Mouse (Mus musculus) gastrocnemius, postnatal 36 days (tissue): ENCODE data around the gene Bnc2. TPM values are rescaled to one million over a fixed set of nuclear protein-coding genes. Genes with fewer than 3 reads are reported as not detected.

Experiments used
- DNase-seq, 2 experiments: peaks; one replicate each; pipeline ENCODE4 v3.0.0; 2022
- intact Hi-C: fragments of 180-260 bp; cut with DNase I; formaldehyde crosslinking; loops from one replicate; pipeline ENCODE4 v1.15.1; 2025
- long read RNA-seq, 2 experiments: library from polyadenylated mRNA; stranded (forward); transcript quantifications; one replicate each; pipeline ENCODE4 v2.0.0; 2021
- total RNA-seq, 2 experiments: library from RNA; stranded (reverse); gene quantifications; 2 replicates each; pipeline ENCODE4 v1.2.3; 2021

Gene Bnc2
- 1 to 10 TPM; 3.6 to 4.4 TPM for total RNA-seq
- long read RNA-seq, experiment 1 = 0 reads
- long read RNA-seq, experiment 2 = 0 reads

DNA sequence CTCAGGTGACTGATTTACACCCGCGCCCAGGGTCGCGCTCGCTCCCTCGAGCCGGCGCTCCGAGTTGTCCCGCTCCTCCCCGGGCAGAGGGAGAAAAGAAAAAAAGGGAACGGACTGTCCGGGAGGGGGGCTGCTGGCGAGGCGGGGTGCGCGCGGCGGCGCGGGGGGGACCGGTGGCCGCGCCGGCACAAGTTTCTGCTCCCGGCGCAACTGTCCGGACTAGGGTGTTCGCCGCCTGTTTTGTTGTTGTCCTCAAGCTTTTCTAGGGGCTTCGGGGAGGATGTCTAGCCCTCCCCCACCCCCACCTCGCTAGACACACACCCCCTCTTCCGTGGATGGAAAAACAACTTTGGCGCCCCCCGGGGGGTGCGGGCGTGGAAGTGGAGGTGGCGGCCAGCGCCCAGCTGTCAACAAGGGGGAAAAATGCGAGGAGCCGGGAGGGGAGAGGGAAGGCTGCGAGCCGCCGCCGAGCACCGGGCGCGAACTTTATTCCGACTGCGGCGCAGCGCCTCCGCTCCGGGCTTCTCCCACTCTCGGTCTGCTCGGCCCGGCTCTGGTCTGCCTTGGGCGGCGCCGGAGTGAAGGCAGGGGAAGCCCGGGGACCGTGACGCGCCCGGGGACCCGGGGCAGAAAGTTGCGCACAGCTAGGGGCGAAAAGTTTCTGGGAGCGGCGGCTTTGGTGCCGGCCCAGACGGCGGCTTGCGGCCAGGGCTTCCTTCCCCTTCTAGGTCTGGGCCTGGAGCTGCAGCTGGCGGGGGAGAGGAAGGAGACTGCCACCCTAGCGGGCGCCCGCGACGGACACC is at the start of gene Bnc2:
Gene Bnc2 (minus strand): TSS at position 105 of the 803 bp plus-strand sequence.
- peak; percentile 50 to 61 for DNase-seq
- intact Hi-C loops = loop anchor here (5.0 kb wide), 1 partner anchor 128 kb away; no protein-coding TSS in a partner anchor

DNA sequence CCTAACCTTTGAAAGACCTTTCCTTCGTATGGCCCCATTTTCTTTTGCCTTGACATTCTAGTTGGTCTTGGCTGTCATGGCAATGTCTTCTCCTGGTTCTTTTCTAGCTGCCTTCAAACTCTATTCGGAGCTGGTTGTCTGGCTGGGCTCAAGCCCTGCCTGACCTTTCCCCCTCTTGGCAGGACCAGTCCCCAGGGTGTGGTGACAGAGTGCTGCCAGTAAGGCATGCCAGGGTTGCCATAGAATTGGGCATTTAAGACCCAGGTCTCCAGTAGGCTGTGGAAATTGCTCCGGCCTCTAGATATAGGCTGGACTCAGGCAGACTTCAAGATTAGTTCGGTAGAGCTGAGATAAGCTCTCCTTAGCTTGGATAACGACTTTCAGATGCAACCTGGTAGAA is 32.9 kb upstream of the Bnc2 start:
- no peak for DNase-seq
- intact Hi-C loops = no loop called here

DNA sequence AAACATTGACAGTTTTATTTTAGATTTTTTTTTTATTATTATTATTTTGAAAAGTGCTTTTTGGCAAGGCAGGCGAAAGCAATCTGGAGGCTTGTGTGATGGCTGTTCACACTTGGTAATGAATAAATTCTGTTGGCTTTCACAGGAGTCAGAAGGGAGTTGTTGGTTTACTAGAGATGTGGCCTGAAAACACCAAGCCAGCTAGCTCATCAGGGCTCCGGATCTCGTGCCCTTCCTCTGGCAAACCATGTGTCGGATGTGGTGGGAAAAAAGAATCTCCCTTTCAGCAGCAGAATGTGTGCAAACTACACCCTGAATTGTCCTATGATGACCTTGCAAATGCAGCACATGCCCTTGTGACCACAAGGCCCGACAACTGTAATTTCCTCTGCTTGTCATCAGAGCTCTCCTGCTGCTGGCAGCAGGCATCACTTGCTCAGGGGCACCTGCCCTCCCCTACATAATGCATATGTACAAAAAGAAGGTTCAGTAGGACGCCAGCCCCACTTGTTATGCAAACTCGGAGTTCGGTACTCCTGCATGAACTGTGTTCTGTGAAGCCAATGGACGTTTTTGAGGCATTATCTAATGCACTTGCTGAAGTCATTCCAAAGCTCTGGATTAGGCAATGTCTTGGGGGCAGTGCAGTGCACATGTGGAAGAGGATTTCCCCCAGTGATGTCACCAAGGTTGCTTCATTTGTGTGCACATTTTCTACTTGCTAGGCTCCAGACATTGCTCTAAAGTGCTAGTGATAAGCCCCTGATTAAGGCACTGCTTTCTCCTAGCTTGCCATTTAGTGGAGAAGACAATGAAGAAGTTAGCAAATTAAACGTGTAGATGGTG is 10.7 kb upstream of the Bnc2 start:
- intact Hi-C loops = no loop called here
- no peak for DNase-seq

GRCm38 (mm10) chr4:84685009-84685408 is 9.9 kb upstream of the Bnc2 start:
- no peak for DNase-seq
- intact Hi-C loops = no loop called here

DNA sequence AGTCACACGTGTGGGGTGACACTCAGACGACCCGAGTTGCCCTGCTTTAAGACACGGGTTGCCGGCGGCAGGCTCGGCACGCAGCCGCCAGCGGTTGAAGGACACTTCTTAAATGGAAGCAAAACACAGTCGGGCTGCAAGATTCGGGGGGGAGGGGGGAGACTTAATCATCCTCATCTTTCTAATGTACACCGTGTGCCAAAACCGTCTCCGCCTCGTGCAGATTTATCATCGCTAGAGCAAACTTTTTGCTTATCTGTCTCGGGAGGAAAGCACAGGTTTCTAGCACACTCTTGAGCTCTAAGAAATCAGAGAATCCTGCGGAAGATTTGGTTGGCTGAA is 870 bp upstream of the Bnc2 start:
- intact Hi-C loops = loop anchor here (5.0 kb wide), 1 partner anchor 129 kb away; no protein-coding TSS in a partner anchor

GRCm38 (mm10) chr4:84674318-84675170 is 531 bp downstream of the Bnc2 start:
- DNase-seq = peak in 1 of 2 experiments; percentile 57
- intact Hi-C loops = loop anchor here (5.0 kb wide), 1 partner anchor 127 kb away; no protein-coding TSS in a partner anchor

More for the DNA sequence above, 870 bp upstream of the Bnc2 start:
- DNase-seq = no peak

GRCm38 (mm10) chr4:84673681-84674307 is 1.3 kb downstream of the Bnc2 start:
- intact Hi-C loops = no loop called here
- DNase-seq = no peak

DNA sequence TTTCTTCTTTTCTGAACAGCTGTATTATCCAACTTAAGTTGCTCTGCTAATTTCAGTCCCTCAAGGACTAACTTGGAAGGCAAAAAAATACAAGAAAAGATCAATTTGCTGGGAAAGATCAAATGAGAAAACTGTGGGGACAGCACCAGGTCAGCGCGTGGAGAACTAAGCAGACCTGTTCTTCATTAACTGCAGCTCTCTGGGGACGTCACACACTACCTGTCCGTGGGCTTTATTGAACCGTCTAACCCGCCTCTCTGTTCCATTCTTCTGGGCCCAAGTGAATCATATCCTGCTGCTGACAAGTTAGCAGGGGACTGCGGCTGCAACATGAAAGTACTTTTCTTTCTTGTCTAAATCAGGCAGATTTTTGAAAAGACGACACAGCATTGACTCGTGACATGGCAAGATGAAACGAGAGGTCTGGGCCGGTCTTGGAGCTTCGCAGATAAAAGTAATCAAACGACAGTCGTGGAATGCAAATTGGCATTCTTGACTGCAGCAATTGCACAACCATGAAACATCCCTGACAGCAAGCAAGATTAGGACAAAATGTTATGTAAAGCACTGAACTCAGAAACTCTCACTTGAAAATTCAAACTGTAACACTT is 2.8 kb downstream of the Bnc2 start:
- DNase-seq = peak in 1 of 2 experiments; percentile 20
- intact Hi-C loops = no loop called here

DNA sequence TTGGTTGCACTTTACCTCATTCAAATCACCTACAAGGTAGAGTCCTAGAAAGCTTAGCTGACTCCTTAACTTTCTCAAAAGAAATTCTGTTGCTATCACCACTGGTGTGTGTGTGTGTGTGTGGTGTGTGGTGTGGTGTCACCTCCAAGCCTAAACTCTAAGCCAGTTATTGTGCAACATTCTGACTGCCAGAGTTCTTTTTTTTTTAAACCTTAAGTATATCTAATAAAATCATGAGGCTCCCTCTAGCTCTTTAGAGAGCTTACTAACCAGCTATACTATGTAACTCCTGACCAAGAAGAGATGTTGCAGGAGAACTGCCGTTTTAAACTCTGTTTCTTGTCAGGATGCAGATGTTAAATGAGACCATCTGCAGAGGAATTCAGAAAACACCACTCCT is 4.1 kb downstream of the Bnc2 start:
- intact Hi-C loops = no loop called here
- DNase-seq = no peak

DNA sequence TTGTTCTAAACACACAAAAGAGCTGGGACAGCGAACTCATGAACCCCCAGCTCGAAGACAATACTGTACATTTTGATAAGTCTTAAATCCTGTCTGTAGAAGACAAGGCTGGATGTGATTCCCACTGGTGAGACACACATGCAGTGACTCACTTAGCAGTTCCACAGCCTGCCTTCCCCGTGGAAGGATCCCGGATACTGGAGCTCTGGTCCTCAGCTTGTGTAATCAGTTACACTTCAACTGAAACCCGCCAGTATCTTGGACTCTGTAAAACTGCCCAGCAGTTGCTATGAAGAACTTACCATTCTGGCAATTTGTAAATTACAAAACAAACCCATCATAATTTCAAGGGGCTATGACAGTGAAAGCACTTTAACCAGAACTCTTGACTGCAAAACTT is 5.4 kb downstream of the Bnc2 start:
- intact Hi-C loops = no loop called here
- DNase-seq = no peak

DNA sequence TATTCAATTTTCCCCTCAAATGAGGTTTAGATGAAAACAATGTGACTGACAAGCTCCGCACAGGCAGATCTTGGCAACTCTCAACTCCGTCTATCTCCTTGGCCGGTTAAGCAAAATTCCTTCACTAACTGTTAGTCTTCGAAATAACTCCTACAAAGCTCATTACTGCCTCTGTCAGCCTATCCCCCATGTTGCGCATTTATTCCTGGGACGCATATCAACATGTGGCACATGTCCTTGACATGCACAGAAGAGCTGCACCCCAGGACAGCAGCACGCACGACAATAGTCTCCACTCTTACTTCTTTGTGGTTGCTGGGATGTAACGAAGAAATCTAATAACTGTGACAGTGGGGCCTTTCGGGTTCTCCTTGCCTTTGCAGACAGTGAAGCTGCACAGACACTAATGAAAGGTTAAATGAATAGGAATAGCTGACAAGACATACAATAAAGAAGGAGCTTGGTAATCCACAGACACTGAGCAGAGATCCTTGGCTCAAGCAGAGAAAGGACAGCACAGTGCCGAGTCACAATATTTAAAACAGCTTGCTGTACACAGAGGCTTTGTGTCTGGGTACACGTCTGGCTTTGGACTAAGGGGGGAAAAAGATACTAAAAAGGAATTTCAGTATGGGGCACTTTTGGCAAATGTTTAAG is 6.0 kb downstream of the Bnc2 start:
- DNase-seq = no peak
- intact Hi-C loops = no loop called here

DNA sequence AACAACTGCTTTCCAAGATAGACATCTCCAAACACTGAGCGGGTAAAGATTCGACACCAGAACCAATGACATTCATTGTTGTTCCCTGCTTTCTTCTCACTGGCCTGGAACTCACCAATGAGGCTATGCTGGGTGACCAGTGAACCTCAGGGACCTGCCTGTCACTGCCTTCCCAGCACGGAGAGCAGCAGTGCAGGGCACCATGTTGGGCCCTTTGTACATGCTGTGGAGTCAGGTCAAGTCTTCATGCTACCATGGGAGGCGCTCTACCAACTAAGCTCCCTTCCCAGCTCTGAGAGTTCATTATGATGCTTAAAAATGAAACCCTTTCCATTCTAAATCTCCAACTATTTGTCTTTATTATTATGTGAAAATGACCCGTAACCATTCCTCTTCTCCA is 6.8 kb downstream of the Bnc2 start:
- no peak for DNase-seq
- intact Hi-C loops = no loop called here

DNA sequence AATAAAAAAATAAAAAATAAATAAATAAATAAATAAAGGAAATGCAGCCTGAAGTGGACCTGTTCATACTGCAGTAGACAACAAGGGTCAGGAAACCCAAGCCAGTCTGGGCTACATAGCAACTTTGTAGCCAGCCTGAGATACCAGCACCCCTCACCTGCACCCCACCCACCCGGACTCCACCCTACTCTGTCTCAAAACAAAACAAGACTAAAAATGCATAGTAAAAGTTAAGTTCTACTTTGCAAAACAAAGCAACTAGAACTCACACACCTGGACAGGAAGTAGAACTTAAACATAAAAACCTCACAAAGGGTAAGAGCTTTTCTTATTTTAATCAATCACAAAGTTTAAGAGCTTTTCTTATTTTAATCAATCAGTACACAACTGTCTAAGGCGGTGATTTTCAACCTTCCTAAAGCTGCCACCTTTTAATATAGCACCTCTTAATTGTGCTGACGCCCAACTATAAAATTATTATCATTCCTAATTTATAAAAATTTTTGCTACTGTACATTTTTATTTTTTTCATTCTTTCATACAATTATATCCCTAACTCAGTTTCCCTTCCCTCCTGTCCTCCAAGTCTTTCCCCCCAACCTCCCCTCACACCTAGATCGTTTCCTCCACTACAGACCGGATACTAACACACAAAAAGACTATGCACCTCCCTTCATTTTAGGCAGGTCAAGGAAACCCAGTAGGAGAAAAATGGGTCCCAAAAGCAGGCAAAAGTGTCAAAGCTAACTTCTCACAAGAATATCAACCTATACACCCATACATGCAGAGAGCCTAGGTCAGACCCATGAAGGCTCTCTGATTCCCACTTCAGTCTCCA is 12.6 kb downstream of the Bnc2 start:
- intact Hi-C loops = no loop called here
- DNase-seq = no peak

DNA sequence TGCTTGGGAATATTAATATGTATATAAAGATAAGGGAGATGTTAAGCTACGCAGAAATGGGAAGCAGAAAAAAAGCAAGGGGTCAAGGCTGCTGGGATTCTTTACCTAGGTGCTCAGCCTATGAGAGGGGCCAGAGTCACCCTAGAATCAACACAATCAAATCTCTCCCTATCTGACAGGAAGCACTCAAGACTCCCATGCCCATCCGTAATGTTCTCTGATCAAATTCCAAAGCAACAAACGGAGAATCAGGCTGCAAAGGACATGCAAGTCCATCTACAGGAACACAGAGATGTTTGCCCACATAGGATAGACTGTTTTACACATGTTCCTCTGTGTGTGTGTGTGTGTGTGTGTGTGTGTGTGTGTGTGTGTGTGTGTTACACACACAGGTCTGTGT is 13.7 kb downstream of the Bnc2 start:
- intact Hi-C loops = no loop called here

GRCm38 (mm10) chr4:84651786-84652185 is 23.3 kb downstream of the Bnc2 start:
- intact Hi-C loops = no loop called here
- no peak for DNase-seq

More for the DNA sequence above, 13.7 kb downstream of the Bnc2 start:
- DNase-seq = no peak

GRCm38 (mm10) chr4:84646576-84646975 is 28.5 kb downstream of the Bnc2 start:
- no peak for DNase-seq
- intact Hi-C loops = no loop called here

DNA sequence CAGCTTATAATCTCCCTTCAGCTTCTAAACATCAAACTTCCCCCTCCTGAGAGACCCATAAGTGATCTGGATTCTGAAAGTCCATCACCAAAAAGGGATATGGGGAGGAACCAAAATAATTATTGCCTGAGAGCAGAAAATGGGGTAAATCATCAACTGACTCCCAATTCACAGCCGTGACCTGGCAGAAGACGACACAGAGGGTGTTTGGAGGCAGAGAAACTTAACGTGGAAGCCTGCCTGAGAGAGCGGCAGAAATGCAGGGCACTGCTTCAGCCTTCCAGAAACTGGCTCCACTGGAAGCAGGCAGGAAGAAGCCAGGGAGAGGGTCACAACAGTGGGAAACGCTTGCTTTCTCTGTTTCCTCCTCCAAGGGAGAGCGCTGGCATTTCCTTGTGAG is 35.9 kb downstream of the Bnc2 start:
- DNase-seq = no peak
- intact Hi-C loops = no loop called here

GRCm38 (mm10) chr4:84637641-84638040 is 37.4 kb downstream of the Bnc2 start:
- intact Hi-C loops = no loop called here
- DNase-seq = no peak
